Mouse (Mus musculus) kidney, embryonic 16.5 days (tissue): ENCODE results near the gene Prkd1. TPM values are rescaled to one million over a fixed set of nuclear protein-coding genes. Genes with fewer than 3 reads are reported as not detected.

ENCODE experiments used
- ATAC-seq: fragments of 200-750 bp; cut with Nextera tagmentation; 2 replicates; pipeline ENCODE4 v1.8.0; 2017; ENCODE audit warnings: moderate TSS enrichment; ENCODE audit not compliant: low FRiP score, low TSS enrichment
- H3K27ac ChIP-seq: fragments of 300-500 bp; sonication (generic); 2 replicates; pipeline ENCODE4 v1.5.1; 2014; ENCODE audit warnings: low read length
- H3K27me3 ChIP-seq: fragments of 300-500 bp; sonication (generic); 2 replicates; pipeline ENCODE4 v1.6.1; 2014; ENCODE audit warnings: low read length, control low read depth, mixed read lengths; ENCODE audit not compliant: insufficient read depth
- H3K36me3 ChIP-seq: fragments of 300-500 bp; sonication (generic); 2 replicates; pipeline ENCODE4 v1.6.1; 2014; ENCODE audit warnings: low read length, control low read depth, mixed read lengths; ENCODE audit not compliant: insufficient read depth
- H3K4me1 ChIP-seq: fragments of 300-500 bp; sonication (generic); 2 replicates; pipeline ENCODE4 v1.6.1; 2014; ENCODE audit warnings: low read length, control low read depth, mixed read lengths; ENCODE audit not compliant: insufficient read depth
- H3K4me2 ChIP-seq: fragments of 300-500 bp; sonication (generic); replicated peaks from 2 replicates; pipeline ENCODE4 v1.6.1; 2014; ENCODE audit warnings: low read depth, low read length
- H3K4me3 ChIP-seq: fragments of 300-500 bp; sonication (generic); 2 replicates; pipeline ENCODE4 v1.5.1; 2014; ENCODE audit warnings: mild to moderate bottlenecking, low read length
- H3K9ac ChIP-seq: fragments of 300-500 bp; sonication (generic); replicated peaks from 2 replicates; pipeline ENCODE4 v1.6.1; 2014; ENCODE audit warnings: low read length
- H3K9me3 ChIP-seq: fragments of 300-500 bp; sonication (generic); 2 replicates; pipeline ENCODE4 v1.6.1; 2016; ENCODE audit warnings: low read length, control low read depth
- WGBS: fragments of 180-500 bp; shearing (Covaris S2); extraction: QIAGEN DNeasy Blood & Tissue Kit; methylation state at CpG from one replicate; pipeline ENCODE4 v1.1.7; 2014; 5-methylcytosine and 5-hydroxymethylcytosine counted together
- polyA plus RNA-seq: library from polyadenylated mRNA; unstranded; fragments of >200 nt; fragmentation: Nextera tagmentation; extraction: Ambion mirVana; gene quantifications from 2 replicates; pipeline ENCODE4 v1.2.1, GENCODE M21; 2015

Gene Prkd1
- polyA plus RNA-seq, 1 experiment from 2014 or later = 4.4 TPM

- 75% methylated on average over 6 of the region's 6 CpGs for WGBS
- H3K9ac ChIP-seq = no peak overlapping the region
- H3K4me3 ChIP-seq = no peak overlapping the region
- no peaks in the 10 kb centered on the region for H3K36me3 ChIP-seq
- no peaks in the 10 kb centered on the region for H3K27me3 ChIP-seq
- no peak overlapping the region for H3K4me2 ChIP-seq
- H3K9me3 ChIP-seq = no peaks in the 10 kb centered on the region
- no peak for ATAC-seq
- H3K27ac ChIP-seq = no peak overlapping the region
- no peaks in the 10 kb centered on the region for H3K4me1 ChIP-seq
Observed at GRCm38 (mm10) chr12:50614341-50614740, 34.6 kb downstream of the Prkd1 start.

GRCm38 (mm10) chr12:50606703-50607500, 42.0 kb downstream of the Prkd1 start:
- no peak for ATAC-seq
- Histone ChIP-seq H3K27ac (no peak overlapping the region), H3K4me2 (no peak overlapping the region), H3K9me3 (no peaks in the 10 kb centered on the region), H3K9ac (no peak overlapping the region), H3K27me3 (no peaks in the 10 kb centered on the region), H3K36me3 (no peaks in the 10 kb centered on the region), H3K4me1 (no peaks in the 10 kb centered on the region), H3K4me3 (no peak overlapping the region)
- 67% methylated on average over 4 of the region's 4 CpGs for WGBS

GRCm38 (mm10) chr12:50599370-50599769, 49.5 kb downstream of the Prkd1 start:
- Histone ChIP-seq H3K27ac (no peak overlapping the region), H3K4me2 (no peak overlapping the region), H3K4me3 (no peak overlapping the region), H3K27me3 (no peaks in the 10 kb centered on the region), H3K36me3 (no peaks in the 10 kb centered on the region), H3K9me3 (no peaks in the 10 kb centered on the region), H3K9ac (no peak overlapping the region), H3K4me1 (no peaks in the 10 kb centered on the region)
- no peak for ATAC-seq
- 96% methylated on average over 1 of the region's 1 CpGs for WGBS

- WGBS = 65% methylated on average over 9 of the region's 9 CpGs
- no peak for ATAC-seq
- H3K9me3 ChIP-seq = no peaks in the 10 kb centered on the region
Observed at GRCm38 (mm10) chr12:50598053-50598988, 50.6 kb downstream of the Prkd1 start.

GRCm38 (mm10) chr12:50597467-50597866, 51.4 kb downstream of the Prkd1 start:
- Histone ChIP-seq H3K9me3 (no peaks in the 10 kb centered on the region), H3K27ac (no peak overlapping the region), H3K27me3 (no peaks in the 10 kb centered on the region), H3K4me3 (no peak overlapping the region), H3K4me2 (no peak overlapping the region), H3K36me3 (no peaks in the 10 kb centered on the region), H3K9ac (no peak overlapping the region), H3K4me1 (no peaks in the 10 kb centered on the region)
- WGBS = 92% methylated on average over 4 of the region's 4 CpGs
- ATAC-seq = no peak

More at GRCm38 (mm10) chr12:50598053-50598988, 50.6 kb downstream of the Prkd1 start:
- H3K27ac ChIP-seq = no peak overlapping the region
- H3K27me3 ChIP-seq = no peaks in the 10 kb centered on the region
- no peaks in the 10 kb centered on the region for H3K36me3 ChIP-seq
- no peaks in the 10 kb centered on the region for H3K4me1 ChIP-seq
- H3K4me2 ChIP-seq = no peak overlapping the region
- H3K9ac ChIP-seq = no peak overlapping the region
- H3K4me3 ChIP-seq = no peak overlapping the region

- Histone ChIP-seq H3K9ac (no peak overlapping the region), H3K9me3 (no peaks in the 10 kb centered on the region), H3K27ac (no peak overlapping the region), H3K36me3 (no peaks in the 10 kb centered on the region), H3K27me3 (no peaks in the 10 kb centered on the region), H3K4me2 (no peak overlapping the region), H3K4me3 (no peak overlapping the region), H3K4me1 (no peaks in the 10 kb centered on the region)
- 68% methylated on average over 5 of the region's 5 CpGs for WGBS
- ATAC-seq = no peak
Observed at GRCm38 (mm10) chr12:50595777-50596176, 53.1 kb downstream of the Prkd1 start.

- Histone ChIP-seq H3K36me3 (no peaks in the 10 kb centered on the region), H3K4me2 (no peak overlapping the region), H3K9me3 (no peaks in the 10 kb centered on the region), H3K27ac (no peak overlapping the region), H3K9ac (no peak overlapping the region), H3K4me1 (no peaks in the 10 kb centered on the region), H3K27me3 (no peaks in the 10 kb centered on the region), H3K4me3 (no peak overlapping the region)
- 85% methylated on average over 6 of the region's 6 CpGs for WGBS
- ATAC-seq = no peak
Observed at GRCm38 (mm10) chr12:50594506-50594905, 54.4 kb downstream of the Prkd1 start.

- WGBS = 71% methylated on average over 2 of the region's 2 CpGs
Observed at GRCm38 (mm10) chr12:50593481-50593880, 55.4 kb downstream of the Prkd1 start.

GRCm38 (mm10) chr12:50588137-50588761, 60.6 kb downstream of the Prkd1 start:
- H3K9ac ChIP-seq = no peak overlapping the region
- H3K4me1 ChIP-seq = no peaks in the 10 kb centered on the region
- no peak for ATAC-seq
- 80% methylated on average over 6 of the region's 6 CpGs for WGBS
- no peaks in the 10 kb centered on the region for H3K9me3 ChIP-seq
- no peak overlapping the region for H3K4me2 ChIP-seq
- no peak overlapping the region for H3K4me3 ChIP-seq
- H3K27ac ChIP-seq = no peak overlapping the region
- H3K27me3 ChIP-seq = no peaks in the 10 kb centered on the region
- H3K36me3 ChIP-seq = no peaks in the 10 kb centered on the region

More at GRCm38 (mm10) chr12:50593481-50593880, 55.4 kb downstream of the Prkd1 start:
- Histone ChIP-seq H3K4me2 (no peak overlapping the region), H3K27ac (no peak overlapping the region), H3K36me3 (no peaks in the 10 kb centered on the region), H3K27me3 (no peaks in the 10 kb centered on the region), H3K4me1 (no peaks in the 10 kb centered on the region), H3K4me3 (no peak overlapping the region), H3K9me3 (no peaks in the 10 kb centered on the region), H3K9ac (no peak overlapping the region)
- ATAC-seq = no peak
